Mouse (Mus musculus) testis, adult 2 months (tissue): ENCODE measurements at regions not wholly inside any gene's neighbourhood (a gene's known extent, or its start where the extent isn't known, plus 50 kb on each side); places are given as distances from the start of the nearest gene placed in this dataset.

ENCODE experiments used
- CTCF ChIP-seq: fragments of 200-500 bp; IDR thresholded peaks from 2 replicates; pipeline ENCODE4 v1.5.1; 2012; ENCODE audit warnings: low read depth, mild to moderate bottlenecking, inconsistent platforms, low read length, moderate library complexity; ENCODE audit not compliant: control insufficient read depth, insufficient read depth, insufficient replicate concordance
- POLR2A ChIP-seq: fragments of 200-500 bp; IDR thresholded peaks from 2 replicates; pipeline ENCODE4 v1.6.1; 2012; ENCODE audit warnings: low read depth, mild to moderate bottlenecking, inconsistent platforms, low read length, moderate library complexity; ENCODE audit not compliant: control insufficient read depth

DNA sequence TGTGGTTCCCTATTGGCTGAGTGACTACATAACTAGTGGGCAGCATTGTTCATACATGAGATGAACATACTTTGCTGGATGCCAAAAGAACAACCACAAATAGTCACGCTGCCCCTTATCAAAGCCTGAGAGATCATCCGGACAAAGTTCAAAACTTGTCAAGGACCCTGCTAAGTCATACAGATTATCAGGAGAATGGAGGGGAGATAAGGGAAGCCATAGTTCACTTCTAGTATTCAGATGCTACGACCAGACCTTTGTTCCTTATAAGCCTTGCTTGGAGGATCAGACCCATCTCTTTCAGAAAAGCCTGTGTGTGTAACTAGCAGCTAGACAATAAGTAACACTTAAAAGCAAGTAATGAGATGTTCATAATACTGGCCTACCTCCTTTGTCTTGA is 97.0 kb upstream of the Mamld1 start:
- TF ChIP-seq CTCF (no peak), POLR2A (no peak)
